Mouse (Mus musculus) layer of hippocampus, adult 8-10 months (tissue): ENCODE results near the gene Asf1a. TPM values are rescaled to one million over a fixed set of nuclear protein-coding genes. Genes with fewer than 3 reads are reported as not detected.
"Not testable (repeated sequence)": the region's sequence is repeated elsewhere in the genome, so short reads cannot be mapped to it uniquely, and the experiment has no call there.

Source experiments
- DNase-seq, 2 experiments: peaks; one replicate each; pipeline ENCODE4 v3.0.0; 2022; ENCODE audit warnings: low spot score in 2 of 2
- total RNA-seq, 4 experiments: library from RNA; stranded (reverse); gene quantifications; 2 replicates each; pipeline ENCODE4 v1.2.4; 2022

Gene Asf1a
- total RNA-seq, 4 experiments from 2014 or later, result 22.6 to 23.9 (median 23.0) TPM

GRCm38 (mm10) chr10:53635246-53635971, 38.9 kb downstream of the Asf1a start:
- no peak for DNase-seq

GRCm38 (mm10) chr10:53641507-53641906, 45.0 kb downstream of the Asf1a start:
- peak in 1 of 2 experiments; percentile 44 for DNase-seq

- no peak for DNase-seq
Observed at GRCm38 (mm10) chr10:53650683-53651082, 54.1 kb downstream of the Asf1a start.

- not testable (repeated sequence) for DNase-seq
Observed at GRCm38 (mm10) chr10:53654239-53654638, 57.7 kb downstream of the Asf1a start.

Other genes starting within 250 kb of the Asf1a start
- gene Cep85l, start 216.8 kb upstream of the Asf1a start, total RNA-seq, result 10 to 100 TPM; 22.7 to 24.3 (median 23.8) TPM
- 1 to 10 TPM; 4.6 to 8.9 (median 6.5) TPM for gene Mcm9, start 33.7 kb downstream of the Asf1a start, total RNA-seq
- gene Fam184a, start 154.4 kb downstream of the Asf1a start, total RNA-seq, result 10 to 100 TPM; 24.4 to 34.4 (median 26.4) TPM